Mouse (Mus musculus) kidney, postnatal 25 days (tissue): Measurements from ENCODE around the gene Olfr1028.

Source experiments
- DNase-seq, 2 experiments: peaks; one replicate each; pipeline ENCODE4 v3.0.0; 2021; ENCODE audit warnings: mixed read lengths in 2 of 2

Gene Olfr1028

GRCm38 (mm10) chr2:85950137-85950536 is at the start of gene Olfr1028:
Olfr1028 (plus strand) TSS chr2:85950437.
- DNase-seq = no peak

DNA sequence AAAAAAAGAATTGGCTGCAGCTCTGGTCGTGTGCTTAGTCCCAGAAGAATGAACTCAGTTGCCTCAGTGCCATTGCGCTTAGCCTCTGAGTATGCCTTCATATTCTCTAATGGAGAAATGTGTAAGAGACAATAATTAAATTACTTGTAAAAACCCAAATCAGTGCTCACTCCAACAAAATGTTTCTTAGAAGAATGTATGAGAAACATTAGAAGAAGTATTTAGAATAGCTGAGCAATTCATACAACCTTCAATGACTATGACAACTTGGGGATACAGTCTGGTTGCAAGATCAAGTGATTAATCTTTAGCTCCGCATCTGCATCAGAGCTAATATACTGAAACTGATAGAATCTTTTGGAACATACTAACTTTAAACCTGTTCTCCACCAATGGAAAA is 45.3 kb upstream of the Olfr1028 start, which contains the start of gene Olfr1024:
TSS of gene Olfr1024 (minus strand) at position 101 of the 400 bp plus-strand sequence.
- no peak for DNase-seq

GRCm38 (mm10) chr2:85913197-85913596 is 37.0 kb upstream of the Olfr1028 start:
- DNase-seq = no peak

DNA sequence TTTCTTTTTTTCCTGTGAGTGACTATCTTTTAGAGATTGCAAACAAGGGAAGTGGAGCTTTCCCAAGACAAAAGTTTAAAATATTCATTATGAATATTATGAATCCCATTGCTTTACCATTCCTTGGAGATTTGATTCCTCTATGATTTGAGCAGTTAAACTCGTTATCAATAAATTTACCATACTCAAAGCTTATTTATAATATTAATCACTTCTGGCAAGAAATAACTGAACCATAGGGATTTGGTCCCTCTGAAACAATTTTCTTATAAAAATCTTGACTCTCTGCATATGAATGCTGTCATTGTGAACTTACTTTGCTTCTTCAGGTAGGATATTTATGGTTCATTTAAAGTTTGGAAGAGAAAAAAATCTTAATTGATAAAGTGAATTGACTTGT is 35.3 kb upstream of the Olfr1028 start, which contains the start of gene Olfr1025-ps1:
TSS of gene Olfr1025-ps1 (plus strand) at position 301 of the 400 bp plus-strand sequence.
- no peak for DNase-seq

GRCm38 (mm10) chr2:85921258-85921657 is 29.0 kb upstream of the Olfr1028 start, which contains the start of gene Olfr1026:
Olfr1026 (plus strand) TSS chr2:85921558.
- no peak for DNase-seq

DNA sequence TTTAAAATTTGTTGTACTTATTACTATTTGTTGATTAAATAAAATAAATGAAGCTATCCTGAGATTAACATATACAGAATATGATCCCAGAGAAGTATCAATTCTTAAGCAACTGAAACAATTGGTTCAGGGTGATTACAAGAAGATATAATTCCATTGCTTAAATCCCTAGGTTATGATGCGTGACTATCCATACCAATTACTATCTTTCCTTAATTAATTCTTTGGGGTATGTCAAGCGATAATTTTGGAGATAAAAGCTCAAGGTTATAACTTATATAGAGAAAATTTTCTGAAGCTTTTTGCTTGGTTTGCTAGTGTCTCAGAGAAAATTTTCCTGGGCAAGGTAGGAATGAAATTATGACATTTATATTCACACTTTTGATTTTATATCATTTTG is 23.4 kb downstream of the Olfr1028 start, which contains the start of gene Olfr1029:
TSS of gene Olfr1029 (plus strand) at position 301 of the 400 bp plus-strand sequence.
- DNase-seq = no peak

GRCm38 (mm10) chr2:85978976-85979375 is 28.7 kb downstream of the Olfr1028 start, which contains the start of gene Olfr1030:
Olfr1030 (plus strand) TSS chr2:85979276.
- DNase-seq = no peak

- no peak for DNase-seq
Observed at GRCm38 (mm10) chr2:85990004-85990403, 39.8 kb downstream of the Olfr1028 start, which contains the start of gene Olfr1031. Olfr1031 (plus strand) TSS chr2:85990304.
